Mouse (Mus musculus): ENCODE results near the gene Arhgap15. TPM values are rescaled to one million over a fixed set of nuclear protein-coding genes. Genes with fewer than 3 reads are reported as not detected.

Gene Arhgap15
- polyA plus RNA-seq, 1 experiment from 2014 or later = 0.38 TPM

DNA sequence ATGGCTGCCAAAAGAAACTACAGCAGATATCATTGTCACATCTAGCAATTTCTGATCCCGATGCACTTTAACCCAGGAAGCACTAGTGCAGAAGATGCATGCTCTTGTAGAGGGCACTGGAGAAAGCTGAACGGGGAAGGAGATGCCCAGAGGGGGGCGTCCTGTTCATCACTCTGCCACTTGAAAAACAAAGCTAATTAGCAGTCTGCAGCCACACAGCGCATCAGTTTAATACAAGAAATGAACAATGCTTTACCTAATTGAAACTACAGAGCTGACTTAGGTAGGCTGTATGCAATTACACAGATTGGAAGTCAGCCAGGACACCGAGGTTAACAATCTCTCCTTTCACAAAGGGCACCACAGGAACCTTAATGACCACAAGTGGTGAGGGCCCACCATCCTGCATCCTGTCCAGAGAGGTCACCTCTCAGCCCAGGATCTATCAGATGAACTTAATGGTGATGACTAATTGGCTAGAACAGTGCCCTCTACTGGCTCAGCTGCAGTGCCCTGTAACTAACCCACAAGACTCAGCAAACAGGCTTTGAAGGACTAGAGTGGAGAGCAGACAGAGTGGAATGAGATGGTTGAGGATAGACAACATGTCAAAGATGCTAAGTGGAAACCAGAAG lies 588.2 kb downstream of the Arhgap15 start:
- no peaks in the 10 kb centered on the region for H3K27me3 ChIP-seq (ENCODE audit: insufficient read depth, poor library complexity, severe bottlenecking)
- H3K4me3 ChIP-seq = no peak overlapping the region
- H3K36me3 ChIP-seq = no peaks in the 10 kb centered on the region
- no peaks in the 10 kb centered on the region; the same call in 1 of the 2 replicates for H3K4me1 ChIP-seq
- no peak for DNase-seq (ENCODE audit: low spot score)
- H3K27ac ChIP-seq = no peak overlapping the region
- no peaks in the 10 kb centered on the region for H3K9me3 ChIP-seq
- 81% methylated on average over 5 of the region's 5 CpGs for WGBS

DNA sequence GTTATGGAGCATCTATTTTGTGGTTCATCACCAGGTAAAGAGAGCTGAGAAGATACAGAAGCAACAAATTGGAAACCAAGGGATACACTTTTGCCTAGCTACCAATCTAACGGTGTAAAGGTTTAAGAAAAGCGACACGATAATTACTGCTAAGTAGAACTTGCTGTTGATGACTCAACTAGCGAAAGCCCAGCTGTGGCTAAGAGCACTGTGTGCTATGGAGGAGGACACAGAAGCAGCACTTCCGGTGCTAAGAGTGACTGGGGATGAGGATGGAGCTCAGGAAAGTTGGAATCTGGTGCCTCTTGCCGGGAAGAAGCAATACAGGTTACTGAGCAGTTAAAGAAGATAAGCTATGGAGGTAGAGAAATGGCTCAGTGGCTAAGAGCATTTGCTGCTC lies 589.8 kb downstream of the Arhgap15 start:
- H3K36me3 ChIP-seq = no peaks in the 10 kb centered on the region
- no peaks in the 10 kb centered on the region for H3K9me3 ChIP-seq
- H3K4me3 ChIP-seq = no peak overlapping the region
- no peaks in the 10 kb centered on the region; the same call in 1 of the 2 replicates for H3K4me1 ChIP-seq
- DNase-seq (ENCODE audit: low spot score) = no peak
- WGBS = 82% methylated on average over 6 of the region's 6 CpGs
- H3K27me3 ChIP-seq (ENCODE audit: insufficient read depth, poor library complexity, severe bottlenecking) = no peaks in the 10 kb centered on the region
- H3K27ac ChIP-seq = no peak overlapping the region

DNA sequence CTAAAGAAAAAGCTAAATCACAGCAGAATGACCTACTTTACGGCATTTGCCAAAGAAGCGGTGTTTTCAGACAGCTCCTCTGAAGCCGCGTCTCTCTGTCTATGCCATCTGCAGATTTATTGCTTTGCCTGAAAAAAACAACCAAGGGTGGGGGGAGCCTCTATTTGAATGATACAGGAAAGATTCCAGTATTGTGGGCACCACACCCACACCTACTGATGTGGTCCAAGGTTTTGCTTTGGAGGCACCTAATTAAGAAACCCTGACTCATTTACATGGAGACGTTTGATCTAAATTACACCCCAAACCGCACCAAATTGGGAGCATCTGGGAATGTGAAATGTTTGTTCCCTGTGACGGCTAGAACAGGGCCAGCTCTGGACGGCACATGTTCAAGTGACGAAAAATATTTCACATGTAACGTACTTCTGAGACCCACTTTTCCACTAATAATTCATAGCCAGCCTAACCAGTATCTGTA lies 592.5 kb downstream of the Arhgap15 start:
- H3K36me3 ChIP-seq = no peaks in the 10 kb centered on the region
- 84% methylated on average over 10 of the region's 10 CpGs for WGBS
- no peaks in the 10 kb centered on the region for H3K27me3 ChIP-seq (ENCODE audit: insufficient read depth, poor library complexity, severe bottlenecking)
- H3K9me3 ChIP-seq = no peaks in the 10 kb centered on the region
- no peak for DNase-seq (ENCODE audit: low spot score)
- H3K4me3 ChIP-seq = no peak overlapping the region
- H3K27ac ChIP-seq = no peak overlapping the region
- H3K4me1 ChIP-seq = no peaks in the 10 kb centered on the region

DNA sequence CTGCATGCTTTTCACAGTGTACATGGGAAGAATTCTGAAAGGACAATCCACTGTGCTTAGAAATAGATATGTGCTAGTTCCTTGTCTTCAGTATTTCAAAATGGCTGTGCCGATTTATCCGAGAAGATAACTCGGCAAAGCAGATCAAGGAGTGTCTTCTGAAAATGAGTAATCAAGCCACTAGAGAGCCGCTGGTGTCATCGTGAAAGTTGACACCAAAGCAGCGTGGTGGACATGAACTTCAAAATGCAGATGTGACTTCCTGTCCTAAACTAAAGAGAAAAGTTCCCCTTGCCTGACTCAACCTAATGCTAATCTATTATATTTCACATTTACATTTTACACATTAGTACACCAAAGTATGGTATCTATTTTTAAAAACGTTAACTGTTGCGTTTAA lies 596.2 kb downstream of the Arhgap15 start:
- no peaks in the 10 kb centered on the region for H3K27me3 ChIP-seq (ENCODE audit: insufficient read depth, poor library complexity, severe bottlenecking)
- no peaks in the 10 kb centered on the region for H3K36me3 ChIP-seq
- WGBS = 90% methylated on average over 8 of the region's 8 CpGs
- no peaks in the 10 kb centered on the region for H3K4me1 ChIP-seq
- no peak for DNase-seq (ENCODE audit: low spot score)
- no peaks in the 10 kb centered on the region for H3K9me3 ChIP-seq
- H3K27ac ChIP-seq = no peak overlapping the region
- no peak overlapping the region for H3K4me3 ChIP-seq

DNA sequence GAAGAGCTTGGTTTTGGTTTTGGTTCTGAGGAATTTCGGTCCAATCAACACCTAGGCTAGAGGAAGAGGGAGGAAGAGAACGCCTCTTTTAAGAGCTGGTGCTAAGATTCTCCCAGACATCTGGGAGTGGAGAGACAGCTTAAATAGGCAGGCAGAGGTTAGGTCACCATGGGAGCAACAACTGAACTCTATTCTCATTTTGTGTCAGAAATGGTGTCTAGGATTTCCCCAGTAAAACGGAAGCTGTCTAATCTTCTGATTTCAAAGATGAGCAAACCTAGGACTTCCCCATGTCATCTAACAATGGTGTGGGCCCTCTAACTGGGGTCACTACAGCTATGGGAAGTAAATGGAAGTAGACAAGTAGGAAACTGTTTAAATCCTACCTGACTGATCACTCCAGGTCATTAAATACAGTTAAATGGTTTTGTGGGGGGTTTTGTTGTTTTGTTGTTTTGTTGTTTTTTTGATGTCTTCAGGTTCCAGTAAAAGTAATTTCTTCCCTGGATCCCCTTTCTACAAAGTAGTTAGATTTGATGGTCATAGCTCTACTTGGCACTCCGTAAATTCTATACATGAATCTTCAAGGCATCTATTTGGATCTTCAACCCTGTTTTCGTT lies 596.8 kb downstream of the Arhgap15 start:
- WGBS = 84% methylated on average over 5 of the region's 5 CpGs
- DNase-seq (ENCODE audit: low spot score) = no peak
- Histone ChIP-seq H3K27ac (no peak overlapping the region), H3K36me3 (no peaks in the 10 kb centered on the region), H3K9me3 (no peaks in the 10 kb centered on the region), H3K4me1 (no peaks in the 10 kb centered on the region), H3K27me3 (ENCODE audit: insufficient read depth, poor library complexity, severe bottlenecking) (no peaks in the 10 kb centered on the region), H3K4me3 (no peak overlapping the region)

DNA sequence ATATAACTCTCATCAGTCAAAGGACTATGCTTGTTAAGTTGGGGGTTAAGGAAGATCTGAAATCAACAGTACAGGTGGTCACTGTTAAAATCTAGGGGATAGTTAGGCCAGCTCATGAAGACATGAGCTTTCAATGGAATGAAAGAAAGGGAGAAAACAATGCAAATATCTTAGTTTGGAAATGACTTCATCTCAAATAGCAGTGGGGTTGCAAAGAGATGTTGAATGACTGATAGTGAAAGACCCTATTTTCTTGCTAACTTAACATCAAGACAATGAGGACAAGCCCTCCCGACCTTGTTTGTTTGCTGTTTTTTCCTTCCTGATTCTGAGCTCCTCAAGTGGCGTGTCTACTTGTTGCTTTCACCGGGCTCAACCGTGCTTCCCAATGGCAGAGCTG lies 597.6 kb downstream of the Arhgap15 start:
- Histone ChIP-seq H3K4me1 (no peaks in the 10 kb centered on the region), H3K27ac (no peak overlapping the region), H3K27me3 (ENCODE audit: insufficient read depth, poor library complexity, severe bottlenecking) (no peaks in the 10 kb centered on the region), H3K4me3 (no peak overlapping the region), H3K9me3 (no peaks in the 10 kb centered on the region), H3K36me3 (no peaks in the 10 kb centered on the region)
- DNase-seq (ENCODE audit: low spot score) = no peak
- WGBS = 77% methylated on average over 4 of the region's 4 CpGs

DNA sequence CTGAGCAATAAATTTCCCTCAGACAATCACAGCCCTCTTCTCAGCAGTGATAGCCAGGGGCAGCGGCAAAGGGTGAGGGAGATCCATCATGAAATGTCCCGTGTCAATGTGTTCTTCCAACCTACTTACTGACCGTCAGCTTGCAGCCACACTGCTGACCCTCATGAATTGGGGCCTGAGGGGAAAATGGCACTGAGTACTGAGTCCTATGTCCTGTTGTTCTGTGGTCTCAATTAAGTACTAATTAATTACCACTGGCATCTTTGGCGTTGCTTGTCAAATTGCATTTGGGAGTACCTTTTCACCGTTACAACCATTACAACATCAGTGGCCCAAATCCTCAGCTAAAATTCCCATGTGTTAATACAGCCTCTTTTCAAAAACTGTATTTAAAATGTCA lies 599.2 kb downstream of the Arhgap15 start:
- Histone ChIP-seq H3K4me1 (peaks cover 2% of the 10 kb centered on the region; the same call in 1 of the 2 replicates), H3K4me3 (no peak overlapping the region), H3K9me3 (no peaks in the 10 kb centered on the region), H3K27me3 (ENCODE audit: insufficient read depth, poor library complexity, severe bottlenecking) (no peaks in the 10 kb centered on the region), H3K36me3 (no peaks in the 10 kb centered on the region), H3K27ac (no peak overlapping the region)
- no peak for DNase-seq (ENCODE audit: low spot score)
- WGBS = 78% methylated on average over 5 of the region's 5 CpGs

DNA sequence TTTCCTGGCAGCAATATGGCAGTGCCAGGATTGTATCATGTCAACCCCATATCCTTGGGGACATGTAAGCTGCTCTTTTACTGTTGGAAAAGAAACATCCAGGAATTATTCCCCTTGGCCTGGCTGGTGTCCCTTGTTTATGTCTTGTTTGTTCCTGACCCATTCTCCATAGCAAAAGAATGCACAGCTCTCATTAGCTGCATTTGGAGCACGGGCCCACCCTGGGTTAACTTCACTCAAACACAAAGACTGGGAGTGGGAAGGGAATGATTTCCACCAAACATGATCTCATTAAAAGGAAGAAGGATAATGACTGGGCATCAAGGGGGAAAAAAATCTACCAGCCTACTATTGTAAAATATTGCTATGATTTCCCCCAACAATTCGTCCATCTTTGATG lies 600.5 kb downstream of the Arhgap15 start:
- Histone ChIP-seq H3K9me3 (no peaks in the 10 kb centered on the region), H3K4me3 (no peak overlapping the region), H3K27ac (no peak overlapping the region), H3K36me3 (no peaks in the 10 kb centered on the region), H3K27me3 (ENCODE audit: insufficient read depth, poor library complexity, severe bottlenecking) (no peaks in the 10 kb centered on the region), H3K4me1 (peaks cover 4% of the 10 kb centered on the region; the same call in 1 of the 2 replicates)
- WGBS = 78% methylated on average over 2 of the region's 2 CpGs
- no peak for DNase-seq (ENCODE audit: low spot score)

DNA sequence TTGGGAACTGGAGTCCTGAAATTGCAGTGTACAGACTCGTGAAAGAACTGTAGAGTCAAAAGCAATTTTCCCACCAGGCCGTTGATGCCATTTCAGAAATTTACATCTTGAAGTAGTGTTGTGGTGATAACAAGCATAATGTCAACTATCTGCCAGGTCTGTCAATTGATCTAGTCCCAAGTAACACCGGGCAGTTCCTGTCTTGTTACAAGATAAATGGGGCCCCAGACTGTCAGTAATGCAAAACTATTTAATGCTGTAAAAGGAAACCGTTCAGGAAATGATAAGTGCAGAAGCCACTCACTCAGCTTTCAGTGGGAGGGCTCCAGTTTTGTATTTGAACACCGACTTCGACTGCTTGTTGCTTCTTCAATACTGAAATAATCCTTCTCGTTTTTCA lies 604.3 kb downstream of the Arhgap15 start:
- Histone ChIP-seq H3K27me3 (ENCODE audit: insufficient read depth, poor library complexity, severe bottlenecking) (no peaks in the 10 kb centered on the region), H3K9me3 (no peaks in the 10 kb centered on the region), H3K36me3 (no peaks in the 10 kb centered on the region), H3K4me3 (no peak overlapping the region), H3K27ac (no peak overlapping the region), H3K4me1 (peaks cover 4% of the 10 kb centered on the region; the same call in 1 of the 2 replicates)
- no peak for DNase-seq (ENCODE audit: low spot score)
- 42% methylated on average over 7 of the region's 7 CpGs for WGBS

DNA sequence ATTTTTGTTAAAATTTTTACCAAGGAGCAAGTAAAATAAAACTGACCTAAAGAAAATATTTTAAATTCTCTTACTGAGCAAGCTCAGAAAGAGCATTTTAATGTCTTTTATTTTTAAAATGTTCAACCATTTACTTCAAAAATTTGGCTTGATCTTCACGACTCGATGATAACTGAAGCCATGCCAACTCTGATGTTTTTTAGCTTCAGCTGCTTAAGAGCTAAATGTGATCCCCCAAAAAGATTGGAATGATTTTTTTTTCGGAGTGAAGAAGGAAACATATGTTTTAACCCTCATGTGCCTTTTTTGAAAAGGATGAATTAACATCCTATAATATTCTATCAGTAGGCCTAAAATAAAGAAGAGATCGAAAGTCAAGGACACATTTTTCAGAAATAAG lies 605.0 kb downstream of the Arhgap15 start:
- no peak overlapping the region for H3K4me3 ChIP-seq
- DNase-seq (ENCODE audit: low spot score) = no peak
- 89% methylated on average over 4 of the region's 4 CpGs for WGBS

DNA sequence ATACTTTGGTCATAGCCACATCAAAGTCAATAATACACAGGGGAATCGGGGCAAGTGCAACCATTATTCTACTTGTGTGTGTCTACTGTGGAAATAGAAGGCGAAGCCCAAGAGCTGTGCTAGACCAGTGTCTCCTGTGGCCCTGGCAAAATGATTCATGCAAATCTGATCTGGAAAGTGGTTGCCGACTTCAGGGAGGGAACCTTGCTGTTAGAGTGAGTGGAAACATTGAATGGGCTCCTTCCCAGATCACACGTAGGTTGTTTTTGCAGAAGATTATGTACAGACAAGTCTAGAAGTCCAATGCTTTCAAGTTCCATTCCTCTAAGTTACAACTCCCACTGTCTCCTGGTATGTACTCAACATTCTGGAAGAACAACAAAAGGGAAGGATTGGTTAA lies 606.2 kb downstream of the Arhgap15 start:
- Histone ChIP-seq H3K9me3 (no peaks in the 10 kb centered on the region), H3K4me3 (no peak overlapping the region), H3K27ac (no peak overlapping the region), H3K4me1 (peaks cover 4% of the 10 kb centered on the region; the same call in 1 of the 2 replicates), H3K36me3 (no peaks in the 10 kb centered on the region), H3K27me3 (ENCODE audit: insufficient read depth, poor library complexity, severe bottlenecking) (no peaks in the 10 kb centered on the region)
- 81% methylated on average over 4 of the region's 4 CpGs for WGBS
- no peak for DNase-seq (ENCODE audit: low spot score)

More for the DNA sequence above, 605.0 kb downstream of the Arhgap15 start:
- H3K27me3 ChIP-seq (ENCODE audit: insufficient read depth, poor library complexity, severe bottlenecking) = no peaks in the 10 kb centered on the region
- H3K4me1 ChIP-seq = peaks cover 4% of the 10 kb centered on the region; the same call in 1 of the 2 replicates
- no peaks in the 10 kb centered on the region for H3K36me3 ChIP-seq
- no peaks in the 10 kb centered on the region for H3K9me3 ChIP-seq
- no peak overlapping the region for H3K27ac ChIP-seq

DNA sequence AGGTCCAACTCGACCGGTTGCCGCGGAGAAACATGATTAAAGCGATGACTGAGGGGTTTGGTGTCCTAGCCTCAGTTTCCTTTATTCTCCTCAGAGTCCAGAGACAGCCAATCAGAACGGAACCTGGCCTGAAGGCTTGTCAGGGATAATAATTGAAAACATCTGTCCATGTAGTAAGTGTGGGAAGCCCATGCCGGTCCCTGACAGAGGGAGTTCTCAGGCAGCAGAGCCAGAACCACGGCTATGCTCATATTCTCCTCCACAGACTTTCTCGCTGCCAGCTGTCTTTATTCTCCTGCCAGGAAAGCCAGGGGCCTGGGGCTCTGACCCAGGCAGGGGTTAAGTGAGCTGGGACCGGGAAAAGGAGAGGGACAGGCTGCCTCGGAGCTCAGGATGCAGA lies 606.7 kb downstream of the Arhgap15 start:
- no peak overlapping the region for H3K27ac ChIP-seq
- peaks cover 4% of the 10 kb centered on the region; the same call in 1 of the 2 replicates for H3K4me1 ChIP-seq
- DNase-seq (ENCODE audit: low spot score) = no peak
- no peak overlapping the region for H3K4me3 ChIP-seq
- no peaks in the 10 kb centered on the region for H3K36me3 ChIP-seq
- no peaks in the 10 kb centered on the region for H3K27me3 ChIP-seq (ENCODE audit: insufficient read depth, poor library complexity, severe bottlenecking)
- no peaks in the 10 kb centered on the region for H3K9me3 ChIP-seq
- 69% methylated on average over 11 of the region's 11 CpGs for WGBS

DNA sequence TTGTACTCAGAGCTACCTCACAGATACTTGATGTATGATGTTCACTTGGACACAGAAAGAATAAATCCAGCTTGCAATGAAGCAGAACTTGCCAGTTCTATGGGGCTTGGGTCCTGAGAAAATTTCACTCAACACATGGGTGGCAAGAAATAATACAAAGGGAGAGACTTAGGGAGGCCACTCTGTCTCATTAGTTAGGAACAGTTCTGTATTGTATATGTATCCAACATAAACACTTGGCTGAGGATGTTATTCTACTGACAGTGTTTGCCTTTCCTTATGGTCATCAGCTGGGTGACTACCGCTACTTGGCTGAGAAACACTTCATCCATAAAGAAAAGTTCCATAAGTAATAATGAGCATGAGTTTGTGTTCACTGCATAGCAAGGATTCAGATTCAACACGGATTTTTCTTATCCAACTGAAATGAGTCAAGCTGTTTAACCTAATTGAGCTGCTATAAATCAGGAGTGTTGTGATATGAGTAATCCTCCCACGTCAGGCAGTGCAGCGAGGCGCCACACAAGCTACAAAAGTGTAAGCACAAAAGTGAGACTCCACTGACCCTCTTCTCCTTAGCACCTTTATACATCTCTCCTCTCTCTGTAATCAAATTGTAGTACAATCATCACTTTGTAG lies 607.7 kb downstream of the Arhgap15 start:
- DNase-seq (ENCODE audit: low spot score) = no peak
- Histone ChIP-seq H3K9me3 (no peaks in the 10 kb centered on the region), H3K36me3 (no peaks in the 10 kb centered on the region), H3K4me3 (no peak overlapping the region), H3K4me1 (peaks cover 4% of the 10 kb centered on the region; the same call in 1 of the 2 replicates), H3K27ac (no peak overlapping the region), H3K27me3 (ENCODE audit: insufficient read depth, poor library complexity, severe bottlenecking) (no peaks in the 10 kb centered on the region)
- WGBS = 76% methylated on average over 5 of the region's 5 CpGs
